ENCODE assay signal across 8 mouse cellular contexts in genomic region chr14:48370322-48370721, GRCm38 (mm10).
DNase-seq lines count a peak whose midpoint lies in the region; ATAC-seq and TF ChIP-seq lines count a peak whose summit lies in the region.
"Had no signal": no experiment of that assay in that cellular context is flagged by ENCODE, and none has a peak within 500 bp of the region (broad histone marks: within the 10 kb centered on the region; RNA-seq: fewer than 3 reads in every experiment).

No protein-coding gene starts in this region.

- 0% methylated on average over 1 of the region's 1 CpGs for WGBS in hindbrain, postnatal 0 days
- 0% methylated on average over 1 of the region's 1 CpGs for WGBS in neural tube, embryonic 15.5 days

- ATAC-seq in hindbrain, postnatal 0 days = peak; percentile 15; the same call in 1 of the 2 replicates
- 0 out of 2 replicates have a peak, but pooled peaks have one; percentile 43 for ATAC-seq in neural tube, embryonic 15.5 days (ENCODE audit: low FRiP score)

- no peaks in the 10 kb centered on the region for H3K9me3 ChIP-seq in ES-E14 (ENCODE audit: control insufficient read depth, insufficient read depth, low read depth, low read length)
- H3K9me3 ChIP-seq in hindbrain, postnatal 0 days (ENCODE audit: low read length) = no peaks in the 10 kb centered on the region
- H3K9me3 ChIP-seq in neural tube, embryonic 15.5 days (replicated peaks) = no peaks in the 10 kb centered on the region

- no peaks in the 10 kb centered on the region for H3K36me3 ChIP-seq in ES-E14 (ENCODE audit: control insufficient read depth, insufficient read depth, low read length, poor library complexity, severe bottlenecking)
- H3K36me3 ChIP-seq in hindbrain, postnatal 0 days (ENCODE audit: insufficient read depth, low read length) = no peaks in the 10 kb centered on the region
- no peaks in the 10 kb centered on the region for H3K36me3 ChIP-seq in neural tube, embryonic 15.5 days

- H3K4me2 ChIP-seq in hindbrain, postnatal 0 days (ENCODE audit: low read depth, low read length) = no peak overlapping the region
- H3K4me2 ChIP-seq in neural tube, embryonic 15.5 days = no peak overlapping the region

- no peaks in the 10 kb centered on the region for H3K4me1 ChIP-seq in ES-E14 (ENCODE audit: control insufficient read depth in 2 of 2, insufficient read depth in 2 of 2, low read length in 2 of 2, poor library complexity in 1 of 2)
- no peaks in the 10 kb centered on the region for H3K4me1 ChIP-seq in hindbrain, postnatal 0 days (ENCODE audit: insufficient read depth, low read length)
- no peaks in the 10 kb centered on the region for H3K4me1 ChIP-seq in neural tube, embryonic 15.5 days

- peak; percentile 86 for TF ChIP-seq CTCF in hindbrain, postnatal 0 days (IDR thresholded peaks at IDR 0.05; ENCODE audit: low read depth)

- in situ Hi-C loops in ES-E14 (cut with MboI; ENCODE audit: low sequenced_read_pairs in 2 of 2, unreplicated experiment in 2 of 2) = loop anchor here in 1 of 2 experiments (25.0 kb wide), 1 partner anchor 608 kb away; no protein-coding TSS in a partner anchor

- peak; percentile 92 for DNase-seq in layer of hippocampus, adult 9-10 months (ENCODE audit: low spot score)
- no peak for DNase-seq in layer of hippocampus, adult 8-10 months (ENCODE audit: low spot score in 2 of 2)
- DNase-seq in ES-E14 (ENCODE audit: low read depth, low spot score) = peak; percentile 43
- peak; percentile 65 for DNase-seq in brain, adult 2 months (ENCODE audit: low read depth, low spot score)
- peak; percentile 89 for DNase-seq in hindbrain, postnatal 0 days (ENCODE audit: low spot score)
- no peak for DNase-seq in urinary bladder, postnatal 10 days (ENCODE audit: low spot score)

- no peak overlapping the region for H3K4me3 ChIP-seq in ES-E14 (ENCODE audit: insufficient read depth in 1 of 2, low read depth in 1 of 2, low read length in 2 of 2, poor library complexity in 1 of 2, severe bottlenecking in 1 of 2)
- H3K4me3 ChIP-seq in hindbrain, postnatal 0 days (ENCODE audit: low read length) = no peak overlapping the region
- no peak overlapping the region for H3K4me3 ChIP-seq in neural tube, embryonic 15.5 days (replicated peaks)

- no peak overlapping the region for H3K9ac ChIP-seq in ES-E14 (ENCODE audit: insufficient read depth, low read depth, low read length, poor library complexity, severe bottlenecking)
- no peak overlapping the region for H3K9ac ChIP-seq in hindbrain, postnatal 0 days (replicated peaks; ENCODE audit: low read length)
- H3K9ac ChIP-seq in neural tube, embryonic 15.5 days (replicated peaks) = no peak overlapping the region

- no peaks in the 10 kb centered on the region for H3K27me3 ChIP-seq in hindbrain, postnatal 0 days (ENCODE audit: insufficient read depth, low read length)
- peaks cover 20% of the 10 kb centered on the region for H3K27me3 ChIP-seq in neural tube, embryonic 15.5 days (replicated peaks)

- H3K27ac ChIP-seq in ES-E14 (ENCODE audit: insufficient read depth, low read depth, low read length, poor library complexity, severe bottlenecking) = no peak overlapping the region
- H3K27ac ChIP-seq in hindbrain, postnatal 0 days = no peak overlapping the region
- H3K27ac ChIP-seq in neural tube, embryonic 15.5 days (replicated peaks) = no peak overlapping the region
- H3K27ac ChIP-seq: macrophage had no signal

TF ChIP-seq in ES-E14, 5 proteins besides CTCF, POLR2A, EP300 and RAD21:
- no peak for TF ChIP-seq HCFC1 (IDR thresholded peaks at IDR 0.05; ENCODE audit: borderline replicate concordance, insufficient read depth, low read length)
- no peak for TF ChIP-seq CHD2 (IDR thresholded peaks at IDR 0.05; ENCODE audit: low read depth, low read length)
- TF ChIP-seq ZNF384 (IDR thresholded peaks at IDR 0.05; ENCODE audit: low read depth, low read length) = no peak
- no peak for TF ChIP-seq MAFK (IDR thresholded peaks at IDR 0.05; ENCODE audit: insufficient read depth, low read depth, low read length)
- TF ChIP-seq ZC3H11A (IDR thresholded peaks at IDR 0.05; ENCODE audit: borderline replicate concordance, low read depth, low read length) = peak; percentile 61; the same call in 1 of the 2 replicates

Comparison
In these comparisons a context has a peak if more than half of its experiments do, and no peak if none do; other contexts are left out.
1. DNase-seq: peak in layer of hippocampus, adult 9-10 months (single experiment), ES-E14 (single experiment), brain, adult 2 months (single experiment) and hindbrain, postnatal 0 days (single experiment); none in layer of hippocampus, adult 8-10 months (0 of 2) and urinary bladder, postnatal 10 days (single experiment).